Mouse (Mus musculus): ENCODE measurements around the gene Wdr4.

Gene Wdr4

GRCm38 (mm10) chr17:31448519-31448918, 71.3 kb downstream of the Wdr4 start:
- DNase-seq (ENCODE audit: low spot score in 2 of 2), result no peak

- DNase-seq (ENCODE audit: low spot score in 2 of 2), result no peak
These were observed 72.0 kb downstream of the Wdr4 start for GRCm38 (mm10) chr17:31447766-31448165.

- DNase-seq (ENCODE audit: low spot score in 2 of 2), result no peak
These were observed 74.6 kb downstream of the Wdr4 start for GRCm38 (mm10) chr17:31445061-31445731.
